Mouse (Mus musculus): ENCODE data around the gene Lemd1.

GRCm38 (mm10) chr1:132209400-132209799 lies 18.2 kb downstream of the Lemd1 start:
- TF ChIP-seq CTCF (IDR thresholded peaks at IDR 0.05; ENCODE audit: low read depth, low read length) (no peak), POLR2A (IDR thresholded peaks at IDR 0.05; ENCODE audit: extremely low read depth, insufficient read depth, low read length) (no peak)
